Mouse (Mus musculus): ENCODE data around the gene Gnpat.

- TF ChIP-seq CTCF (IDR thresholded peaks at IDR 0.05; ENCODE audit: low read depth) = no peak
- no peak for TF ChIP-seq EP300 (optimal IDR thresholded peaks at IDR 0.05)
These were observed 3.8 kb downstream of the Gnpat start for GRCm38 (mm10) chr8:124866669-124867068.
